Mouse (Mus musculus) forebrain, embryonic 14.5 days (tissue): ENCODE data around the gene Mettl17. TPM values are rescaled to one million over a fixed set of nuclear protein-coding genes. Genes with fewer than 3 reads are reported as not detected.
"Not testable (repeated sequence)": the region's sequence is repeated elsewhere in the genome, so short reads cannot be mapped to it uniquely, and the experiment has no call there.

Source experiments
- ATAC-seq: fragments of 200-750 bp; cut with Nextera tagmentation; 2 replicates; pipeline ENCODE4 v1.8.0; 2017; ENCODE audit warnings: mild to moderate bottlenecking, moderate library complexity
- DNase-seq: peaks from one replicate; pipeline ENCODE4 v3.0.0-alpha.2; 2015; ENCODE audit warnings: low spot score
- H3K27ac ChIP-seq: fragments of 300-500 bp; sonication (generic); 2 replicates; pipeline ENCODE4 v1.5.1; 2014; ENCODE audit warnings: low read depth, mild to moderate bottlenecking, control low read depth, low read length, moderate library complexity
- H3K27me3 ChIP-seq: fragments of 300-500 bp; sonication (generic); replicated peaks from 2 replicates; pipeline ENCODE4 v1.6.1; 2014; ENCODE audit warnings: low read length, control low read depth, mixed read lengths; ENCODE audit not compliant: control insufficient read depth, insufficient read depth
- H3K36me3 ChIP-seq: fragments of 300-500 bp; sonication (generic); 2 replicates; pipeline ENCODE4 v1.6.1; 2014; ENCODE audit warnings: low read length, control low read depth; ENCODE audit not compliant: control insufficient read depth, insufficient read depth
- H3K4me1 ChIP-seq: fragments of 300-500 bp; sonication (generic); 2 replicates; pipeline ENCODE4 v1.6.1; 2014; ENCODE audit warnings: antibody characterized with exemption, low read length, control low read depth; ENCODE audit not compliant: control insufficient read depth, insufficient read depth
- H3K4me2 ChIP-seq: fragments of 300-500 bp; sonication (generic); 2 replicates; pipeline ENCODE4 v1.6.1; 2014; ENCODE audit warnings: mild to moderate bottlenecking, control low read depth, low read length
- H3K4me3 ChIP-seq: fragments of 300-500 bp; sonication (generic); 2 replicates; pipeline ENCODE4 v1.5.1; 2014; ENCODE audit warnings: low read depth, low read length, control low read depth
- H3K9ac ChIP-seq: fragments of 300-500 bp; sonication (generic); 2 replicates; pipeline ENCODE4 v1.6.1; 2014; ENCODE audit warnings: mild to moderate bottlenecking, low read length, control low read depth, moderate library complexity
- H3K9me3 ChIP-seq: fragments of 300-500 bp; sonication (generic); replicated peaks from 2 replicates; pipeline ENCODE4 v1.6.1; 2016; ENCODE audit warnings: low read length, control low read depth, mixed read lengths; ENCODE audit not compliant: control insufficient read depth
- WGBS: fragments of 180-500 bp; shearing (Covaris S2); extraction: QIAGEN DNeasy Blood & Tissue Kit; methylation state at CpG from one replicate; pipeline ENCODE4 v1.1.7; 2014; 5-methylcytosine and 5-hydroxymethylcytosine counted together
- polyA plus RNA-seq: library from polyadenylated mRNA; unstranded; fragments of >200 nt; fragmentation: Nextera tagmentation; extraction: Ambion mirVana; gene quantifications from 2 replicates; pipeline ENCODE4 v1.2.1, GENCODE M21; 2014

The Mettl17 gene
- polyA plus RNA-seq, 1 experiment from 2014 or later, result 64.7 TPM

DNA sequence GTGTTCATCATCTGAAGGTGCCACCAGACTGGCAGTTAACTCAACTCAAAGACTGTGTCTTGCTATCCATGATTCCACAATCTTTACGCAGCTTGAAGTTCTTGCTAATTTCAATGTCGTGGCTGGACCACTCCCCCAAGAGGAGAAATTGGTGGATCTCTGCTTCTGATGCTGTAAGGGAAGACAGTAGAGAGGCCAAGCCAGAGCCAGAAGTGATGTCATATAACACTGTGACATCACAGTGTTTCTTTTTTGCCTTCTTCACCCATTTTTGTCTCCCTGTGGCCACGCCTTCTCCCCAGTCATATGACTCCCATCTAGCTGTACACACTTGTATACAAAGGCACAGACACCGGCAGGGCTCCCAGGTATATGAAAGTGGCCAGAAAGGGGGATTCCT is 33.5 kb downstream of the Mettl17 start, which contains the start of gene Tppp2:
Gene Tppp2 (plus strand): TSS at position 301 of the 400 bp plus-strand sequence.
- WGBS, result 90% methylated on average over 4 of the region's 4 CpGs
- Histone ChIP-seq H3K27me3 (no peaks in the 10 kb centered on the region), H3K36me3 (no peaks in the 10 kb centered on the region), H3K27ac (no peak within 1 kb of the TSS), H3K4me1 (no peaks in the 10 kb centered on the region; the same call in 1 of the 2 replicates), H3K9me3 (no peaks in the 10 kb centered on the region), H3K9ac (no peak within 1 kb of the TSS), H3K4me2 (no peak within 1 kb of the TSS), H3K4me3 (no peak within 1 kb of the TSS)
- ATAC-seq (no peak), DNase-seq (no peak)

DNA sequence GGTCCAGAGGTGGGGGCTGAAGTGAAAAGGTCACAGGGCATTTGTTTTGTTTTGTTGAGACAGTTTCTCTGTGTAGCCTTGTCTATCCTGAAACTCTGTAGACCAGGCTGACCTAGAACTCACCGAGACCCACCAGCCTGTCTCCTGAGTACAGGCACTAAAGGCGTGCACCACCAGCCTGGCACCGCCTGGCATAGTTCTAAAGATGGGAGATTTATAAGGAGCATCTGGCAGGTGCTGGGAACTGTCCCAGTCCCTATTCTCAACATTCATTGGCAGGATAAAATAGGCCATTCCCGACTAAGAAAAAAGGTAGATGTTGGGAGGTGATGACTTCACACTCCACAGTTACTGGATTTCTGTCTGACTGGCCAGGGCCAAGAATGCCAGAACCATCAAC is 34.3 kb downstream of the Mettl17 start:
- H3K4me1 ChIP-seq, result no peaks in the 10 kb centered on the region; the same call in 1 of the 2 replicates
- H3K27me3 ChIP-seq, result no peaks in the 10 kb centered on the region
- H3K4me2 ChIP-seq, result no peak overlapping the region
- no peak for DNase-seq
- no peaks in the 10 kb centered on the region for H3K36me3 ChIP-seq
- no peak for ATAC-seq
- WGBS, result 89% methylated on average over 4 of the region's 4 CpGs
- no peaks in the 10 kb centered on the region for H3K9me3 ChIP-seq
- no peak overlapping the region for H3K9ac ChIP-seq
- no peak overlapping the region for H3K4me3 ChIP-seq
- H3K27ac ChIP-seq, result no peak overlapping the region

DNA sequence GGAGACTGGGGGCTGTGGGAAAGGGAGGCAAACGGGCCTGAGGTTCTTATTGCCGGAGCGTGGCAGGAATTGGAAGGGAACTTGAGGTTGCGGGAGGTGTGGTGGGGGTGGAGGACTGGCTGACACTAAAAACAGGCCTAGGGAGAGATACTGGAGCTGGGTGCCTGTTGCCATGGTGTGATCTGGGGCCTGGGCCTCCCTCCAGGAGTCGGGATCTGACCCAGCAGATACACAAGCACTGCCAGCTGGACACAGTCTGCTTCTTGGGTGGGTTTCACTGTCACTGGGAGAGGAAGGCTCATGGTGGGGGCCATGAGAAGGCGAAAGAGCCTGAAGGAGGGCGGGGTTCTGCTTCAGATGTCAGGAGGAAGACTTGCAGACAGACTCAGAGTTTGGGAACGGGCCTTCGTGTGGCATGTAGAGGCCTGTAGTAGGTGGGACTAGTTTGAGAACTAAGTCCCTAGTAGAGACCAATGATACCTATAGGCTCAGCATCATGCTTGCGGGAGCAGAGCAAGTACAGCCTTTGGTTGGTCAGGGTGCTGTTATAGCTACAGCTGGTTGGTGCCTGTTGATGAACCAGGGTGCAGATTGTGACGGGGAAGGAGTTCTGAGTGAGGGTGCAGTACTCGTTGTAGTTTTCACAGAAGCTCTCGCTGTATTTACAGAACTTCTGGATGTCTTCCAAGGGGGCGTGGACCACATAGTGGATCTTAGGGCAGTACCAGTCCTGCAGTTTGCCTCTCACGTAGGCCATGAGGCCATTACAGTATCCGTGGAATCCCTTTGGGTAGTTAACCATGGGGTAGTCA is 37.3 kb downstream of the Mettl17 start:
- no peak overlapping the region for H3K4me3 ChIP-seq
- H3K9ac ChIP-seq, result no peak overlapping the region
- H3K4me1 ChIP-seq, result no peaks in the 10 kb centered on the region
- no peaks in the 10 kb centered on the region for H3K9me3 ChIP-seq
- no peak overlapping the region for H3K4me2 ChIP-seq
- ATAC-seq (peak; percentile 29; the same call in 1 of the 2 replicates), DNase-seq (peak; percentile 27)
- no peak overlapping the region for H3K27ac ChIP-seq
- no peaks in the 10 kb centered on the region for H3K27me3 ChIP-seq
- 74% methylated on average over 16 of the region's 16 CpGs for WGBS
- H3K36me3 ChIP-seq, result no peaks in the 10 kb centered on the region

DNA sequence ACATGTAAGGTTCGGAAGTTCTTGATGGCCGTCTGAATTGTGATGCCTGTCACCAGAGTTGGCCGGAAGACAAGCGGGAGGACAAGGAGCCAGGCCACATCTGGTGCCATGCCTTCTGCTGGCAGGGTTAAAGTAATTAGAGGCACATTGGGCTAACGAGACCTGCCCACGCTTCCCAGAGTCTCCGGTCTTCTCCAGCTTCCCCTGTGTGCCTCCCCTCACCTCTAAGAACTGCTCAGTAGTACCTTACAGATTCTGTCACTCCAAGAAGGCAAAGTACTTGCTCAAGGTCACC is 37.9 kb downstream of the Mettl17 start, which contains the start of gene Rnase13:
Gene Rnase13 (minus strand): TSS at position 203 of the 295 bp plus-strand sequence.
- DNase-seq (no peak), ATAC-seq (no peak)
- no peaks in the 10 kb centered on the region for H3K9me3 ChIP-seq
- H3K36me3 ChIP-seq, result no peaks in the 10 kb centered on the region
- no peaks in the 10 kb centered on the region for H3K27me3 ChIP-seq
- H3K4me1 ChIP-seq, result no peaks in the 10 kb centered on the region
- H3K27ac ChIP-seq, result no peak within 1 kb of the TSS
- no peak within 1 kb of the TSS for H3K4me3 ChIP-seq
- H3K9ac ChIP-seq, result no peak within 1 kb of the TSS
- 62% methylated on average over 7 of the region's 7 CpGs for WGBS
- H3K4me2 ChIP-seq, result no peak within 1 kb of the TSS

DNA sequence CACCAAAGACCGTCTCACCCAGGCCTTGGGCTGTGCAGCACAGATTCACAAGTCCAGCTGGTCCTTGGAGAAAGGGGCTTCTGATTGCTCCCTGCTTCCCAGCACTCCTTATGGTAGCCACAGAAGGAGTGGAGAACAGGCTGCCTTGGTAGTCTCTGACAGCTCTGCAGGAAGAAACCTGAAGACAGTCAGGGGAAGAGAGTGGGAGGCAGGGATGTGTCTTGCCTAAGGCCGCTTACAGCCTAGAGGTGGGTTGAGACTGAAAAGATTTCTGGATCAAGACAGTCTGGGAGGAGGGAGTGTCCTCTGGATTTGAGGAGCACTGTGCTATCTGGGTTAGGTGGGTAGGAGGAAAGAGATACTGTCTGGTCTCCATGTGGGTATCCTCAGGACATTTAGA is 38.3 kb downstream of the Mettl17 start:
- Histone ChIP-seq H3K9ac (no peak overlapping the region), H3K9me3 (no peaks in the 10 kb centered on the region), H3K4me3 (no peak overlapping the region), H3K4me1 (no peaks in the 10 kb centered on the region), H3K4me2 (no peak overlapping the region), H3K27ac (no peak overlapping the region), H3K27me3 (no peaks in the 10 kb centered on the region), H3K36me3 (no peaks in the 10 kb centered on the region)
- ATAC-seq, result no peak
- WGBS, result 88% methylated on average over 2 of the region's 2 CpGs
- DNase-seq, result no peak

DNA sequence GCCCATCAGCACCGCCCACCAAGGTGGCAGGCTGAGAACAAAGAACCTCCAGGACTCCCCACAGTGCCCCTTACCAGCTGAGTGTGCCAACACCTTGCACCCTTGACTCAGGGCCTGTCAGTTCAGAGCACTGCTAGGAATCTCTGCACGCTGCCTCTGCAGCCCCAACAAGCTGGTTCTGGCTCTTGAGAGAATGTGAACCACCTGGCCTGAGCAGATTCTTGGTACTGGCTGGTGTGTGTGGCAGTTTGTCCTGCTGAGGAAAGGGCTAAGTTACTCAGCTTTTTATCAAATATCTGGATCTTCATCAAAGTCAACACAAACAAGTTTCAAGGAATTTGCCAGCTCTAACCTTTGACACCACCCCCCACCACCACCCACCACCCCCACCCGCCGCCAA is 38.9 kb downstream of the Mettl17 start:
- no peak overlapping the region for H3K9ac ChIP-seq
- no peak overlapping the region for H3K27ac ChIP-seq
- no peaks in the 10 kb centered on the region for H3K4me1 ChIP-seq
- H3K4me3 ChIP-seq, result no peak overlapping the region
- H3K27me3 ChIP-seq, result no peaks in the 10 kb centered on the region
- ATAC-seq, result no peak
- no peaks in the 10 kb centered on the region for H3K9me3 ChIP-seq
- H3K4me2 ChIP-seq, result no peak overlapping the region
- no peak for DNase-seq
- no peaks in the 10 kb centered on the region for H3K36me3 ChIP-seq
- WGBS, result 89% methylated on average over 4 of the region's 4 CpGs

DNA sequence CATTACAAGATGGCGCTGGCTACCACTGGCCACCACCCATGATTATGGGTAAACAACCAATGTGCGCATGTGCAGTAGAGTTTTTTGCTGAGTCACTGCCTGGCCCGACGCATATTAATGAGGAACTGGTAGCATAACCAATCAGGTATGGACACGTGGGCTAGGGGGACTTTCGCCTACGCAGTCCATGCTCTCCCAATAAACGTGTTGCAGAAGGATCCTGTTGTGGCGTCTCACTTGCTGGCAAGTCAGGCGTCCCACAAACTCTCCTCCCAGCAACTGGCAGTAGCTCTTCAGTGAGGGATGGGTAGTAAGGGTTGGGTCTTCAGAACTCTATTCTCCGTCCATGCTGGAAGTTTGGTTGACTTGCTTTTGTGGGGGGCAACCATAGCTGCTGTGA is 42.3 kb downstream of the Mettl17 start:
- H3K9ac ChIP-seq, H3K36me3 ChIP-seq, H3K27ac ChIP-seq, DNase-seq, H3K9me3 ChIP-seq, H3K27me3 ChIP-seq, H3K4me1 ChIP-seq, H3K4me2 ChIP-seq, ATAC-seq, H3K4me3 ChIP-seq: not testable (repeated sequence)
- 96% methylated on average over 11 of the region's 11 CpGs for WGBS

DNA sequence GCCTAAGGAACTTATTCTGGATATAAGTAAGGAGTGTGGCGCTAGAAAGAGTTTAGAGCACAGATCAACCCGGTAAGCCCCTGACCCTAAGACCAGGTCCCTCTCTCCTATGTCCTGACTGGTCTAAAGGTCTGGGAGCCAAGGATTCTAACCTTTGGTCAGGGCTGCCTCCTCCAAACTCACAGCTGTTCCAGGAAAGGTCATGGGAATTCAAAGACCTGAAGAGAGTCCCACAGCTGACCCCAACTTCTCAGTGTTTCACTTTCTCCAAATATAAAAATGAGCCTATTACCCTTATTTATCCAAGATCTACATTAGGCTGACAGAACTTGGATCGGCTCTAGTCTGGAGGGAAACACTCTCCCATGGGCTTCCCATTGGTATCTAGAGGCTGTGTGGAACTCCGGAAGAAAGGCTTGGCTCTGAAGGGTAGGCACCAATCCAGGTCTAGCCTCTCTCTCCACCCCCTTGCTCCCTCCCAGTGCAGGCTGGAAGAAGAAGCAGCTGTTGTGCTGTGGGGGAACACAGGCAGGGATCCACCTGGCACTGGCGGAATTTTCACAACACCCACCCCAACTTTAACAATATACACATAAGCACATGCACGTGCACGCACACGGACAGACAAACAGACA is 44.8 kb downstream of the Mettl17 start:
- Histone ChIP-seq H3K4me2 (no peak overlapping the region), H3K4me1 (no peaks in the 10 kb centered on the region), H3K9me3 (no peaks in the 10 kb centered on the region), H3K27ac (no peak overlapping the region), H3K36me3 (no peaks in the 10 kb centered on the region), H3K9ac (no peak overlapping the region), H3K27me3 (no peaks in the 10 kb centered on the region), H3K4me3 (no peak overlapping the region)
- peak; percentile 39 for DNase-seq
- ATAC-seq, result no peak
- WGBS, result 76% methylated on average over 8 of the region's 8 CpGs

DNA sequence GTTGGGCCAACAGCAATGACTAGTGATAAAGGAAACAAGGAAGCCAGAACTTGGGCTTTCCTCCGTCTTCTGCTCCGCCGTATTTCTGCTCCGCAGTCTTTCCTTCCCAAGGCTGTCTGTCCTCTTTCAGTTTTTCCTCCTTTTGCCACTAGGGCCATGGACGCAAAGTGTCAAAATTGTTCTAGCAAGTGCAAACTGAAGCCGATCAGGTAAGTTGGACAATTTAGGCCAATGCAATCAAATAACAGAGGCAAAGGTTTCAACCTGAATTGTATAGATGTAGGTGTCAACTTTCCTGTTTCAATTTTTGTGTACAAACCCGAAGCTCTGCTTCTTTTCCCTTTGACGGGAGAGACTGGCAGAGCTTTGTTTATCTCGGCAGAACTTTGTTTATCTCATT is 45.3 kb downstream of the Mettl17 start:
- WGBS, result 72% methylated on average over 9 of the region's 9 CpGs
- H3K9ac ChIP-seq, result peak overlapping the region; percentile 21; the same call in 1 of the 2 replicates
- H3K27me3 ChIP-seq, result no peaks in the 10 kb centered on the region
- no peak overlapping the region for H3K4me2 ChIP-seq
- DNase-seq (no peak), ATAC-seq (no peak)
- no peaks in the 10 kb centered on the region for H3K36me3 ChIP-seq
- no peaks in the 10 kb centered on the region for H3K4me1 ChIP-seq
- no peak overlapping the region for H3K4me3 ChIP-seq
- H3K27ac ChIP-seq, result no peak overlapping the region
- H3K9me3 ChIP-seq, result no peaks in the 10 kb centered on the region
